Mouse (Mus musculus) olfactory bulb, adult 2 months (tissue): Measurements from ENCODE around the gene Anks4b. TPM values are rescaled to one million over a fixed set of nuclear protein-coding genes. Genes with fewer than 3 reads are reported as not detected.

Source experiments
- H3K27ac ChIP-seq: fragments of 200-500 bp; 2 replicates; pipeline ENCODE4 v1.5.1; 2012; ENCODE audit warnings: low read depth, low read length; ENCODE audit not compliant: insufficient read depth
- H3K4me1 ChIP-seq: fragments of 200-500 bp; 2 replicates; pipeline ENCODE4 v1.6.1; 2012; ENCODE audit warnings: low read length; ENCODE audit not compliant: control insufficient read depth, insufficient read depth
- H3K4me3 ChIP-seq: fragments of 200-500 bp; 2 replicates; pipeline ENCODE4 v1.5.1; 2012; ENCODE audit warnings: mild to moderate bottlenecking, low read depth, low read length, moderate library complexity; ENCODE audit not compliant: insufficient read depth
- CTCF ChIP-seq: fragments of 200-500 bp; IDR thresholded peaks from 2 replicates; pipeline ENCODE4 v1.5.1; 2012; ENCODE audit warnings: low read depth, mild to moderate bottlenecking, low read length, moderate library complexity; ENCODE audit not compliant: insufficient read depth
- POLR2A ChIP-seq: fragments of 200-500 bp; IDR thresholded peaks from 2 replicates; pipeline ENCODE4 v1.6.1; 2012; ENCODE audit warnings: mild to moderate bottlenecking, low read depth, low read length, moderate library complexity; ENCODE audit not compliant: insufficient read depth
- WGBS: fragments of 180-500 bp; shearing (Covaris S2); methylation state at CpG from one replicate; pipeline ENCODE4 v1.1.7; 2018; 5-methylcytosine and 5-hydroxymethylcytosine counted together
- polyA plus RNA-seq: library from polyadenylated mRNA; stranded (reverse); fragments of >200 nt; gene quantifications from 2 replicates; pipeline ENCODE4 v1.2.4, GENCODE M21; 2012; ENCODE audit warnings: low replicate concordance; ENCODE audit not compliant: missing spikeins, insufficient read depth, insufficient read length

The Anks4b gene
- not detected in 2 replicates for polyA plus RNA-seq

GRCm38 (mm10) chr7:120173603-120174244 lies at the start of gene Anks4b:
TSS of gene Anks4b (plus strand) at chr7:120173858.
- no peak within 1 kb of the TSS for H3K27ac ChIP-seq
- 90% methylated on average over 10 of the region's 10 CpGs for WGBS
- TF ChIP-seq POLR2A (no peak), CTCF (no peak)
- H3K4me1 ChIP-seq: no peaks in the 10 kb centered on the region
- no peak within 1 kb of the TSS for H3K4me3 ChIP-seq

GRCm38 (mm10) chr7:120124844-120125243 lies 48.8 kb upstream of the Anks4b start:
- H3K4me3 ChIP-seq: no peak overlapping the region
- WGBS: 1% methylated on average over 3 of the region's 3 CpGs
- 0 out of 2 replicates have a peak, but pooled peaks have one; percentile 39 for TF ChIP-seq CTCF
- TF ChIP-seq POLR2A: no peak
- no peaks in the 10 kb centered on the region for H3K4me1 ChIP-seq
- no peak overlapping the region for H3K27ac ChIP-seq

- 62% methylated on average over 5 of the region's 5 CpGs for WGBS
- TF ChIP-seq POLR2A: no peak
- TF ChIP-seq CTCF: no peak
- Histone ChIP-seq H3K4me1 (no peaks in the 10 kb centered on the region), H3K4me3 (no peak overlapping the region), H3K27ac (no peak overlapping the region)
These were observed 46.5 kb upstream of the Anks4b start for GRCm38 (mm10) chr7:120126976-120127685.

DNA sequence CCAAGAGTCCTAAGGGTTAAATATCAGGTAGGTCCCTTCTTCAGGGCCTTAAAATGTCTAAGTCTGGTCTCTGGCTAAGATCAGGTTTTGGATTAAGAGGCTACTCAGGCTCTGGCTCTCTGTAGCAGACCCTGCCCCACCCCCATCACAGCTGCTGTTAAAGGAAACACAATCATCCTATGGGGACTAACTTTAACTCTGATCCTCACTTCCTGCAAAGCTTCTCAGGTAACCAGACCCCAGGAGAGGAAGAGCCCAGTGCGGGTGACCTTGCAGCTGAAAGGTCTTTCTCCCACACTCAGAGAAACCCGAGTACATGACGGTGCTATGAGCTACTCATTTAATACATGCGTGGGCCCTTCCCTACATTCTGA lies 46.0 kb upstream of the Anks4b start:
- Histone ChIP-seq H3K4me1 (no peaks in the 10 kb centered on the region), H3K4me3 (no peak overlapping the region), H3K27ac (no peak overlapping the region)
- TF ChIP-seq POLR2A: no peak
- no peak for TF ChIP-seq CTCF
- 79% methylated on average over 4 of the region's 4 CpGs for WGBS

DNA sequence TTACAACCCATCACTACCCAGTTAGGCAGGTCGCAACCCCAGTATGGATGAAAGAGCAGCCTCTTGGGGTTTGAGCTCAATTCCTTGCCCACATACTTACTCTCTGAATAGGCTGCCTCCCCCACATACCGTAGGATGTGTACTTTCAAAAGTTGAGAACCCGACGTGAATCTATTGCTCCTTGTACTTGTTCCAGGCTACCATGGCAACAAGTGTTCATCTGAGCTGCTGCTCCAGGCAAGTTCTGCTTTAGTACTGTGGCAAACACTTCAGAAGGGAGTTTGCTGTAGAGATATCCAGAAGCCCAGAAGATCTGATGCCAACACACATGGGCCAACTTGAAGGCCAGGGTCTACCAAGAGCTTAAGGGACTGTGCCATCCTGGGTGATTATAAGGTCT lies 44.7 kb upstream of the Anks4b start:
- TF ChIP-seq POLR2A (no peak), CTCF (no peak)
- no peak overlapping the region for H3K27ac ChIP-seq
- WGBS: 34% methylated on average over 4 of the region's 4 CpGs

DNA sequence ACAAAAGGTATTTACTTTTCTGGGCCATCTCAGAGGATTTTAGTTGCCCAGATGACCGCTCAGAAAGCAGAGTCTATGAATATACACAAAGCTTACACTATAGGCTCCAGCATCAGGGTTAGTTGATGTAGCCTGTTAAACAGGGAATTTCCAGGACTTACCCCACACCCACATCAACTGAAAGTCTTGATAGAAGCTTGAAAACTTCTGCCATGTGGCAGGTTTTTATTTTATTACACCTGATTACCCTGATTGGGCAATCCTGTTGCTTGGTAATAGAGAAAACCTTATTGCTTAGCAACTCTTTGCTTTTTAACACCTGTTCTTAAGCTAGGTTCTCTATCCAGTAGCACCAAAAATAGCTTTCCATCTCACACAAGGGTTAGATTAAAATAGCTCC lies 30.9 kb upstream of the Anks4b start:
- Histone ChIP-seq H3K4me3 (no peak overlapping the region), H3K4me1 (no peaks in the 10 kb centered on the region), H3K27ac (no peak overlapping the region)
- no peak for TF ChIP-seq POLR2A
- TF ChIP-seq CTCF: no peak
- WGBS: 83% methylated on average over 1 of the region's 1 CpGs

More for the DNA sequence above, 44.7 kb upstream of the Anks4b start:
- Histone ChIP-seq H3K4me3 (no peak overlapping the region), H3K4me1 (no peaks in the 10 kb centered on the region)

GRCm38 (mm10) chr7:120145191-120145590 lies 28.5 kb upstream of the Anks4b start, which contains the start of gene Zp2:
TSS of gene Zp2 (minus strand) at chr7:120145291.
- TF ChIP-seq POLR2A: no peak
- TF ChIP-seq CTCF: no peak
- H3K4me1 ChIP-seq: no peaks in the 10 kb centered on the region
- H3K27ac ChIP-seq: no peak within 1 kb of the TSS
- WGBS: 78% methylated on average over 9 of the region's 9 CpGs
- no peak within 1 kb of the TSS for H3K4me3 ChIP-seq

DNA sequence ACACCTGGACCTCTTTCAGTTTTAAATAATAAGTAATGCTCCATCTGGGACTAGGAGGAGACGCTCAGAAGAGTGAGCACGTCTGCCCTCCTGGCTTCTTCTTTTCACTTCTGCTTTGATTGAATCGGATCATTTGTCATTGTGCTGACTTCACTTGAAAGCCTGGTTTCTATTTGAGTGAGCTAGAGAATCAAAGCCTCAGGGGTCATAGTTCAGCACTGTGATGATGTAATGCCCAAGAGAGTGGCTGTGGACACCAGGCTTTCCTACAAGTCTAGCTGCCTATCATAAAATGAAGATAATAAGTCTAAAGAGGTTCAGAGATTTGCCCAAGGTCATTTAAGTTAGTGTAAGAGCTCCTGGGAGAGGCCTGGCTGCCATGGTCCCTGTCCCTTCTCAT lies 23.4 kb upstream of the Anks4b start:
- no peaks in the 10 kb centered on the region for H3K4me1 ChIP-seq
- no peak for TF ChIP-seq POLR2A
- TF ChIP-seq CTCF: no peak
- H3K4me3 ChIP-seq: no peak overlapping the region
- H3K27ac ChIP-seq: no peak overlapping the region
- WGBS: 44% methylated on average over 3 of the region's 3 CpGs

DNA sequence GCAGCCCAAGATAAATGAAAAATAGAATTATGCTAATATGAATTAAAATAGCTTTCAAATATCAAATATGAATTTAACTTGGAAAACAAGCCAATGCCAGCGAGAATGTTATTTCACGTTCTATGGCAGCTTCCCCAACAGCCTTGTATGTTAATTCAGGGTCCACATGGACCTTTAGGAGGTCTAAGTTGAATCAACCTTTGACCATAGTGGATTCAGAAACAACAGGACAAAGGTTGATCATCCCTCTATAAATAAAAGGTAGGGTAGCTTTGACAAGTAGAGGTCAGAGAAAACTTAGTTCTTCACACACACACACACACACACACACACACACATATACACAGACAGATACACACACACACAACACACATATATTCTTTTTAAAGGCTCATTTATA lies 22.8 kb upstream of the Anks4b start:
- 87% methylated on average over 2 of the region's 2 CpGs for WGBS
- no peak overlapping the region for H3K4me3 ChIP-seq

More for the DNA sequence above, 22.8 kb upstream of the Anks4b start:
- TF ChIP-seq POLR2A (no peak), CTCF (no peak)
- Histone ChIP-seq H3K27ac (no peak overlapping the region), H3K4me1 (no peaks in the 10 kb centered on the region)
